8 mouse cellular contexts compared by ENCODE assay signal in the genomic region with DNA sequence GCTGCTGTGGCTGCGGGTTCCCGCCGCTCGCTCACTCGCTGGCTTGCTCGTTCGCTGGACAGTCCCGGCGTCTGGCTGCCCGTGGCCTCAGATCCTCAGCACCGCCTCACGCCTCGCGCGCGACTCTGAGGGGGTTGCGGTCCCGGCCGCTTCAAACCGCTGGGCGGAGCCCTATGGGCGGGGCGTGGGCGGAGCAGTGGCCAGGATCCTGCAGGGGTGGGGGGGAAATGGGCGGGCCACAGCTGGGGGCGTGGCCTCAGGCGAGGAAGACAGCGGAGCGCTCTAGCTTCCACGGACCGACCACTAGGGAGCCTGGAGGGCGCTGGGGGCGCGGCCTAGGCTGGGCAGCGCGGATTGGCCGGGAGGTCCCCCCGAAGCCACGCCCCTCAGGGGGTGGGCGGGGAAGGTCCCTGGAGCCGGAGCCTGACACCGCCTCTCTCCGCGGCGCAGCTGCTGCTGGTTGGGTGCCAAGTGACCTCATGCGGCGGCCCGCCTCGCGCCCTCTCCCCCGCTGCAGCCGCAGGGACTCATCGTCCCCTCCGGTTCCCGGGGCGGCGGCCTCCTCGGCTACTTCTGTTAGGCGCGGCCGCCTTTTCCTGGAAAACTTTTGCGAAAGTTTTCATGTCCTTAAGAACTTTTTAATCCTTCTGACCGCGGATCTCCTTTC. TPM values are rescaled to one million over a fixed set of nuclear protein-coding genes. Genes with fewer than 3 reads are reported as not detected.
DNase-seq lines count a peak whose midpoint lies in the region; ATAC-seq and TF ChIP-seq lines count a peak whose summit lies in the region.

A gene (minus strand): TSS at position 175 of the 667 bp plus-strand sequence.

- H3K4me2 ChIP-seq in hindbrain, embryonic 13.5 days = peak within 1 kb of the TSS; percentile 80

- DNase-seq in Patski (ENCODE audit: low read depth, low spot score) = peak; percentile 93
- DNase-seq in cerebellum, postnatal 14 days = peak; percentile 92 to 93
- DNase-seq in frontal cortex, postnatal 14 days (ENCODE audit: low spot score in 2 of 2) = peak; percentile 91 to 93
- peak; percentile 79 to 86 for DNase-seq in layer of hippocampus, postnatal 25 days (ENCODE audit: extremely low spot score in 1 of 2, low spot score in 1 of 2)
- DNase-seq in lung, postnatal 25 days (ENCODE audit: low spot score) = peak; percentile 99
- peak; percentile 99 for DNase-seq in retina, embryonic 14.5 days (ENCODE audit: low spot score)
- peak; percentile 100 for DNase-seq in thymus, postnatal 4 days

- peak within 1 kb of the TSS; percentile 96 for H3K27ac ChIP-seq in hindbrain, embryonic 13.5 days

- no peak for TF ChIP-seq CTCF in Patski (IDR thresholded peaks at IDR 0.05)

- CTCF ChIA-PET in Patski (lab: Charles Lee) = interaction anchor here (0.7 to 1.7 kb wide), 3 partner anchors 18 to 53 kb away, joined by 3 to 4 read pairs (median 3); no protein-coding TSS in a partner anchor

- no peaks in the 10 kb centered on the region for H3K36me3 ChIP-seq in hindbrain, embryonic 13.5 days

- POLR2A ChIA-PET in Patski (lab: Charles Lee) = interaction anchor here (0.9 to 1.7 kb wide), 9 partner anchors 11 to 64 kb away, joined by 3 to 6 read pairs (median 3); no protein-coding TSS in a partner anchor

- peak within 1 kb of the TSS; percentile 81 for H3K4me3 ChIP-seq in hindbrain, embryonic 13.5 days

- H3K4me1 ChIP-seq in hindbrain, embryonic 13.5 days (replicated peaks) = peaks cover 49% of the 10 kb centered on the region

- in situ Hi-C loops in Patski (cut with MboI; ENCODE audit: low pct_unique_long_range_greater_than_20kb) = no loop called here

- peak within 1 kb of the TSS; percentile 94 for H3K9ac ChIP-seq in hindbrain, embryonic 13.5 days

- peak; percentile 94 for ATAC-seq in Patski
- ATAC-seq in hindbrain, embryonic 13.5 days (ENCODE audit: low FRiP score) = peak; percentile 98

- H3K27me3 ChIP-seq in Patski = no peaks in the 10 kb centered on the region
- peaks cover 23% of the 10 kb centered on the region for H3K27me3 ChIP-seq in hindbrain, embryonic 13.5 days

- WGBS in hindbrain, embryonic 13.5 days = under 1% methylated on average over 61 of the region's 64 CpGs

- no peaks in the 10 kb centered on the region for H3K9me3 ChIP-seq in hindbrain, embryonic 13.5 days

RNA-seq across cellular contexts. Expression of the gene that starts here (rescaled TPM):
- polyA plus RNA-seq in Patski (2021) = 196 TPM
- polyA plus RNA-seq in hindbrain, embryonic 13.5 days (2015; fragmentation: Nextera tagmentation; extraction: Ambion mirVana) = 83.5 and 84.7 TPM in 2 replicates
- 10 to 100 TPM; 36.9 to 38.9 TPM for total RNA-seq in layer of hippocampus, postnatal 25 days (2021)

Comparison
In these comparisons a context has a peak if more than half of its experiments do, and no peak if none do; other contexts are left out.
1. Peak in every context shown above with its lines: DNase-seq, ATAC-seq, H3K4me3 ChIP-seq and H3K27ac ChIP-seq.